Mouse (Mus musculus) G1E (cell line): Measurements from ENCODE around the gene Cyb5rl.

Experiments used
- CTCF ChIP-seq: IDR thresholded peaks from 2 replicates; pipeline ENCODE4 v1.5.1; 2012; ENCODE audit warnings: low read depth, low read length, inconsistent platforms, mixed read lengths
- GATA1 ChIP-seq: IDR thresholded peaks from 2 replicates; pipeline ENCODE4 v1.6.1; 2012; ENCODE audit warnings: borderline replicate concordance, low read length, inconsistent platforms, mixed read lengths
- GATA2 ChIP-seq: IDR thresholded peaks from 2 replicates; pipeline ENCODE4 v1.6.1; 2012; ENCODE audit warnings: low read depth, low read length, inconsistent platforms, borderline replicate concordance
- POLR2AphosphoS5 ChIP-seq: IDR thresholded peaks from 2 replicates; pipeline ENCODE4 v1.6.1; 2012; ENCODE audit warnings: low read depth, low read length, inconsistent platforms; ENCODE audit not compliant: insufficient replicate concordance
- TAL1 ChIP-seq: conservative IDR thresholded peaks from 2 replicates; pipeline ENCODE4 v1.6.1; 2012; ENCODE audit warnings: low read depth, low read length, inconsistent platforms, mixed read lengths

GRCm38 (mm10) chr4:107024899-107025298, 41.9 kb upstream of the Cyb5rl start:
- TF ChIP-seq CTCF (no peak), POLR2AphosphoS5 (no peak), GATA2 (no peak), TAL1 (no peak), GATA1 (no peak)
